Mouse (Mus musculus): ENCODE measurements around the gene Ager. TPM values are rescaled to one million over a fixed set of nuclear protein-coding genes. Genes with fewer than 3 reads are reported as not detected.

Ager gene
- 5.1 TPM for polyA plus RNA-seq (2014; fragmentation: Illumina TruSeq; extraction: RNeasy Lipid Tissue Mini Kit (QIAGEN cat#74804); ENCODE audit: low read depth, low replicate concordance)

GRCm38 (mm10) chr17:34597566-34598095, at the start of gene Ager:
Gene Ager, plus strand, starts transcription at chr17:34597862.

DNA sequence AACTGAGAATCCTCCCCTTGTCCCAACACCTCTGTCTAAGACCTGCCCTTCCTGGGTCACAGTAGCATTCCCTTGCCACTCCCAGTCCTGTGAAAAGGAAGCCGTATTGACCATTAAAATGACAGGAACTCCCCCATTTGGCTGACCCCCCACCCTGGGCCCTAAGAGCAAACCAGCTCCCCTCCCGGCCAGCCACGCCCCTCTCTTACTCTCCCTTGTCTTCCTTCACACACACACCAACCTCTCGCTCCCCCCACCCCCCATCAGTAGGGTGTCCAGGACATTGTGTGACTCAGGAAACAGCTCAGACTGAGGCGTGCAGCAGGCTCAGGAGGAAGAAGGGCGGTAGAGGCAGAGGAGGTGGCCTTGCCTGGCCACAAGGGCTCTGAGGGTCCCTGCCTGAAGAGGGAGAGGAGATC, 33.6 kb upstream of the Ager start, which contains the start of gene Notch4:
TSS of gene Notch4 (plus strand) at position 266 of the 419 bp plus-strand sequence.

GRCm38 (mm10) chr17:34589681-34590101, 8.0 kb upstream of the Ager start, which contains the start of gene Gpsm3:
Gene Gpsm3, plus strand, starts transcription at chr17:34589806.

GRCm38 (mm10) chr17:34591029-34591993, 6.4 kb upstream of the Ager start, which contains the start of gene Pbx2:
Gene Pbx2, plus strand, starts transcription at chr17:34591266.

GRCm38 (mm10) chr17:34603375-34604060, 5.9 kb downstream of the Ager start, which contains the start of gene Rnf5:
Gene Rnf5, minus strand, starts transcription at chr17:34603690.

DNA sequence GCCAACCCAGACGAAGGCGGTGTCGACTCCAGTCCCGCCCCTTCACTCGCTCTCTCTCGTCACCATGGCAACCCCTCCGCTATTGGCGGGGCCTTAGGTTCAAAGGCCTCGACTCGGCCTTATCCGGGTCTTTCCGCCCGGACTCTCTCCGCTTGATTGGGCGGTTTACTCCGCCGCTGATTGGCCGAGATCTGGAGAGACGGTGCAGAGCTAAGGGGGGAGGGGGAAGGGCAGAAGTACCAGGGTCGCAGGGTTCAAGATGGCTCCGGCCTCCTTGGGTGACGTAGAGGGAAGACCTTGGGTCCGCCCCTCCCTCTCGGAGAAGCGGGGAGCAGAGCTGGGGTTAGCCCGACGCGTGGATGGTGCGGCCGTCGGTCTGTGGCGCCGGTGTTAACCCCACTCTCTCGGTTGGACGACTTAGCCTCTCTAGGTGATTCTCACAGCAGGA, 6.4 kb downstream of the Ager start, which contains the start of gene Agpat1:
TSS of gene Agpat1 (plus strand) at position 202 of the 448 bp plus-strand sequence.

DNA sequence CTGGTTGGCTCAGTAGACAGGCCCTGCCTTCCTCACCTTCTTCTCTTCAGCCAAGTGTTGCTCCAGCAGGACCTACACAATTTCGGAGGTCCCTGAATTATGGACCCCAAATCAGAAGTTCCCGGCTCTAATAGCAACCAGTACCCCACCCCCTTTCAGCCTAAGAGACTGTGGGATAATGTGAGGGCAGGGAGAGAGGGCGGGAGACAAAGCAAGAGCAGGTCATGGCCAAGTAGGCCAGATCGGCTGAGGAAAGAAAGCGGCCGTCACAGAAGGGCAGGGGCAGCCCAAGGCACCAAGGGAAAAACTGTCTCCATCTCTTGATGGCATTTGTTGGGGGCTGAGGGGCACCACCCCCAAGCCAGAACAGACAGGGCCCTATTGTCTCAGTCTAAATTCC, 18.2 kb downstream of the Ager start, which contains the start of gene Egfl8:
TSS of gene Egfl8 (minus strand) at position 101 of the 400 bp plus-strand sequence.

DNA sequence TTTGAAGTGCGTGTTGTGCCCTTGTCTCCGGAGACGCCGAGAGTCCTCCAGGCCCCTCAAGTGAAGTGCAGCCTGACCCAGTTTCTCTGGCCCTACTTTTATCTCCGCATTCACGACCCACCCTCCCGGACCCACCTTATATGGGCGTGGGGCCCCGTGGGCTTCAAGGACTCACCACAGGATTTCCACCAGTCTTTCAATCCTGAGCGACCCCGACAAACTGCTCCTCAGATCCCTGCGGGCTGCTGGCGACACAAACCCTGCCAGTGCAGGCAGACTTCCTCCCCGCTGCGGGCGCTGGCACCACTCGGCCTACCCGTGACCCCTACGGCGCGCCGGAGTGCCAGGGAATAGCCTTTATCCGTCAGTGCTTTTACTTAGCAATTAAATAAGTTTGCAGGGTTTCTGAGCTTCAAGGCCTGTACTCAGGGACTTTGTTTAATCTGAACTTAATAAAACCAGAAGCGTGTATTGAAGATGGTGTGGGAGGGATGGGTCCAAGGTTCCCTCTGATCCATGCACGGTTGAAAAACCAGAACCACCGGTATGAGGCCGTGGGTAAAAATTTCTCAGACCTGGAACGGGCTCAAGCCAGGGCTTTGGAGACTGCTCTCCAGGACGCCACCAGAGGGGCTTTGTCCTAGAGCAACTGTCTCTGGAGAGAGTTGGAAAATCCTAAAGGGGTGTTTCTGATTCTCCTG, 30.4 kb downstream of the Ager start, which contains the start of gene Ppt2:
TSS of gene Ppt2 (minus strand) at position 568 of the 701 bp plus-strand sequence.

GRCm38 (mm10) chr17:34629221-34629751, 31.6 kb downstream of the Ager start, which contains the start of gene Prrt1:
Gene Prrt1, plus strand, starts transcription at chr17:34629533.

GRCm38 (mm10) chr17:34644608-34645007, 46.9 kb downstream of the Ager start, which contains the start of gene Fkbpl:
Gene Fkbpl, plus strand, starts transcription at chr17:34644764.

GRCm38 (mm10) chr17:34646906-34647787, 49.5 kb downstream of the Ager start, which contains the start of gene Atf6b:
Gene Atf6b, plus strand, starts transcription at chr17:34647146.

Other genes with a start within 250 kb of the Ager start
- 0.60 TPM for gene Btnl2, start 243.0 kb upstream of the Ager start, polyA plus RNA-seq (2014; fragmentation: Illumina TruSeq; extraction: RNeasy Lipid Tissue Mini Kit (QIAGEN cat#74804); ENCODE audit: low read depth, low replicate concordance)
- not detected for gene Btnl1, start 220.7 kb upstream of the Ager start, polyA plus RNA-seq (2014; fragmentation: Illumina TruSeq; extraction: RNeasy Lipid Tissue Mini Kit (QIAGEN cat#74804); ENCODE audit: low read depth, low replicate concordance)
- gene BC051142, start 199.0 kb upstream of the Ager start, polyA plus RNA-seq (2014; fragmentation: Illumina TruSeq; extraction: RNeasy Lipid Tissue Mini Kit (QIAGEN cat#74804); ENCODE audit: low read depth, low replicate concordance), result 20.9 TPM
- not detected for gene Btnl4, start 120.5 kb upstream of the Ager start, polyA plus RNA-seq (2014; fragmentation: Illumina TruSeq; extraction: RNeasy Lipid Tissue Mini Kit (QIAGEN cat#74804); ENCODE audit: low read depth, low replicate concordance)
- not detected for gene Btnl6, start 80.5 kb upstream of the Ager start, polyA plus RNA-seq (2014; fragmentation: Illumina TruSeq; extraction: RNeasy Lipid Tissue Mini Kit (QIAGEN cat#74804); ENCODE audit: low read depth, low replicate concordance)
- gene Notch4, start 33.6 kb upstream of the Ager start, polyA plus RNA-seq (2014; fragmentation: Illumina TruSeq; extraction: RNeasy Lipid Tissue Mini Kit (QIAGEN cat#74804); ENCODE audit: low read depth, low replicate concordance), result 9.9 TPM
- gene Gpsm3, start 8.1 kb upstream of the Ager start, polyA plus RNA-seq (2014; fragmentation: Illumina TruSeq; extraction: RNeasy Lipid Tissue Mini Kit (QIAGEN cat#74804); ENCODE audit: low read depth, low replicate concordance), result 14.3 TPM
- 43.0 TPM for gene Pbx2, start 6.6 kb upstream of the Ager start, polyA plus RNA-seq (2014; fragmentation: Illumina TruSeq; extraction: RNeasy Lipid Tissue Mini Kit (QIAGEN cat#74804); ENCODE audit: low read depth, low replicate concordance)
- gene Rnf5, start 5.8 kb downstream of the Ager start, polyA plus RNA-seq (2014; fragmentation: Illumina TruSeq; extraction: RNeasy Lipid Tissue Mini Kit (QIAGEN cat#74804); ENCODE audit: low read depth, low replicate concordance), result 71.9 TPM
- gene Agpat1, start 6.4 kb downstream of the Ager start, polyA plus RNA-seq (2014; fragmentation: Illumina TruSeq; extraction: RNeasy Lipid Tissue Mini Kit (QIAGEN cat#74804); ENCODE audit: low read depth, low replicate concordance), result 88.3 TPM
- 3.9 TPM for gene Egfl8, start 18.1 kb downstream of the Ager start, polyA plus RNA-seq (2014; fragmentation: Illumina TruSeq; extraction: RNeasy Lipid Tissue Mini Kit (QIAGEN cat#74804); ENCODE audit: low read depth, low replicate concordance)
- gene Ppt2, start 30.6 kb downstream of the Ager start, polyA plus RNA-seq (2014; fragmentation: Illumina TruSeq; extraction: RNeasy Lipid Tissue Mini Kit (QIAGEN cat#74804); ENCODE audit: low read depth, low replicate concordance), result 55.8 TPM
- gene Prrt1, start 31.7 kb downstream of the Ager start, polyA plus RNA-seq (2014; fragmentation: Illumina TruSeq; extraction: RNeasy Lipid Tissue Mini Kit (QIAGEN cat#74804); ENCODE audit: low read depth, low replicate concordance), result 31.3 TPM
- 15.4 TPM for gene Fkbpl, start 46.9 kb downstream of the Ager start, polyA plus RNA-seq (2014; fragmentation: Illumina TruSeq; extraction: RNeasy Lipid Tissue Mini Kit (QIAGEN cat#74804); ENCODE audit: low read depth, low replicate concordance)
- gene Atf6b, start 49.3 kb downstream of the Ager start, polyA plus RNA-seq (2014; fragmentation: Illumina TruSeq; extraction: RNeasy Lipid Tissue Mini Kit (QIAGEN cat#74804); ENCODE audit: low read depth, low replicate concordance), result 49.9 TPM
- 30.0 TPM for gene Tnxb, start 72.7 kb downstream of the Ager start, polyA plus RNA-seq (2014; fragmentation: Illumina TruSeq; extraction: RNeasy Lipid Tissue Mini Kit (QIAGEN cat#74804); ENCODE audit: low read depth, low replicate concordance)
- gene C4b, start 146.0 kb downstream of the Ager start, polyA plus RNA-seq (2014; fragmentation: Illumina TruSeq; extraction: RNeasy Lipid Tissue Mini Kit (QIAGEN cat#74804); ENCODE audit: low read depth, low replicate concordance), result 248 TPM
- 1.4 TPM for gene Cyp21a1, start 206.7 kb downstream of the Ager start, polyA plus RNA-seq (2014; fragmentation: Illumina TruSeq; extraction: RNeasy Lipid Tissue Mini Kit (QIAGEN cat#74804); ENCODE audit: low read depth, low replicate concordance)
- gene Stk19, start 239.1 kb downstream of the Ager start, polyA plus RNA-seq (2014; fragmentation: Illumina TruSeq; extraction: RNeasy Lipid Tissue Mini Kit (QIAGEN cat#74804); ENCODE audit: low read depth, low replicate concordance), result 45.3 TPM
- gene Dxo, start 239.2 kb downstream of the Ager start, polyA plus RNA-seq (2014; fragmentation: Illumina TruSeq; extraction: RNeasy Lipid Tissue Mini Kit (QIAGEN cat#74804); ENCODE audit: low read depth, low replicate concordance), result 59.7 TPM